Mouse (Mus musculus): ENCODE measurements around the gene Sept9.

- TF ChIP-seq CTCF (IDR thresholded peaks at IDR 0.05; ENCODE audit: extremely low read depth, insufficient read depth, low read length) (no peak), POLR2A (IDR thresholded peaks at IDR 0.05; ENCODE audit: extremely low read depth, insufficient read depth, low read length) (no peak)
Observed at GRCm38 (mm10) chr11:117283889-117284450, 84.5 kb downstream of the Sept9 start.

All from cortical plate, adult 2 months (tissue).